Mouse (Mus musculus): Measurements from ENCODE around the gene H2-T3. TPM values are rescaled to one million over a fixed set of nuclear protein-coding genes. Genes with fewer than 3 reads are reported as not detected.
"Not testable (repeated sequence)": the region's sequence is repeated elsewhere in the genome, so short reads cannot be mapped to it uniquely, and the experiment has no call there.

The H2-T3 gene
- not detected in 2 replicates for polyA plus RNA-seq (2016; fragmentation: Nextera tagmentation; extraction: Ambion mirVana)

DNA sequence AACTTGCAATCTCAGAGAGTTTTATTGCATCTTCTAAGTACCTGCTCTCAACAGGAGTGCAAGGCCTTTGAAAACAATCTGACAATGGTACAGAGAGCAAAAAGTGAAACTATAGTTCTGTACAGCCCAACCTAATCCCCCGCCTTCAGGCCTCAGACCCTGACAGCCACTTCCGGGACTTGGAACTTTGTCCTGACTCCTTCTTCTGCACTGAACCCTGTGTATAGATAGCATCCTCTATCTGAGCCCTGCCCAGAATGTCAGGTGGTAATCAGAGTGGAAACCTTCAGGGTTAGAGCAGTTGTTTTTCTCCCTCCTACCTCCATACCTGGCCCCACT is at the start of gene H2-T3:
Gene H2-T3, minus strand, starts transcription at position 119 of the 339 bp plus-strand sequence.
- no peak within 1 kb of the TSS for H3K4me2 ChIP-seq (replicated peaks)
- no peak within 1 kb of the TSS for H3K27ac ChIP-seq (replicated peaks)
- H3K4me3 ChIP-seq: no peak within 1 kb of the TSS
- peaks cover 44% of the 10 kb centered on the region for H3K27me3 ChIP-seq
- no peak within 1 kb of the TSS for H3K9ac ChIP-seq (replicated peaks)
- H3K9me3 ChIP-seq: no peaks in the 10 kb centered on the region
- WGBS: 63% methylated on average over 2 of the region's 2 CpGs
- ATAC-seq (ENCODE audit: low FRiP score, low read depth): no peak
- H3K4me1 ChIP-seq: no peaks in the 10 kb centered on the region
- no peaks in the 10 kb centered on the region for H3K36me3 ChIP-seq

DNA sequence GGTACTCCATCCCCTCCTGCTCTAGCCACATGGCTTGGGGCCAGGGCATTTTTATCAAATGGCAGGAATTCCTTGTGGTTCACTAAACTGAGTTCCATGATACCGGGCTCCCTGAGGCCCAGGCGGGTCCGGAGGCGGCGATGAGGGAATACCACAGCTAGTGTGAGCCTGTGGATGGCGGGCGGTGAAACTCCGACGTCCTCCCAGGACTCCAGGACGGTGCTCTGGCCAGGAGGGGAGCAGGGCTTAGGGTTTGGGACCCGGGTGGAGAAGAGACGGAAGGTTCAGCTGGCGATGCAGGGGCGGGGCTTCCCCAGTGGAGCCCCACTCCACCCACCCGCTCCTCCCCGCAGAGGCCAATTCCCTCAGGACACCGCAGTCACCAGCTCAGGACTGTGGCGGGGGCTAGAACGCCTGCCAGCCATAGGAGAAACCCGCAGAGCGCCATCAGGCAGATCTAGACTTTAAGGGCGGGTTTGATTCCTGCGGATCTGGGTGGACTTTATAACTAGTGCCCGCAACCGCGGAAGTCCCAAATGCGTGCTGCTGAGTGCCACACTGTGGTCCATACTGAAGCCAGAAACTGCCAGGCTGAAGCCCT is 47.3 kb upstream of the H2-T3 start:
- ATAC-seq (ENCODE audit: low FRiP score, low read depth): peak; percentile 52; the same call in 1 of the 2 replicates
- H3K36me3 ChIP-seq: no peaks in the 10 kb centered on the region
- peak overlapping the region; percentile 55 for H3K4me2 ChIP-seq (replicated peaks)
- H3K4me3 ChIP-seq: peak overlapping the region; percentile 34
- H3K27ac ChIP-seq (replicated peaks): no peak overlapping the region
- peaks cover 39% of the 10 kb centered on the region for H3K27me3 ChIP-seq
- H3K9ac ChIP-seq (replicated peaks): peak overlapping the region; percentile 29; the same call in 1 of the 2 replicates
- H3K9me3 ChIP-seq: no peaks in the 10 kb centered on the region
- H3K4me1 ChIP-seq: peaks cover 6% of the 10 kb centered on the region; the same call in 1 of the 2 replicates
- WGBS: under 1% methylated on average over 27 of the region's 27 CpGs

DNA sequence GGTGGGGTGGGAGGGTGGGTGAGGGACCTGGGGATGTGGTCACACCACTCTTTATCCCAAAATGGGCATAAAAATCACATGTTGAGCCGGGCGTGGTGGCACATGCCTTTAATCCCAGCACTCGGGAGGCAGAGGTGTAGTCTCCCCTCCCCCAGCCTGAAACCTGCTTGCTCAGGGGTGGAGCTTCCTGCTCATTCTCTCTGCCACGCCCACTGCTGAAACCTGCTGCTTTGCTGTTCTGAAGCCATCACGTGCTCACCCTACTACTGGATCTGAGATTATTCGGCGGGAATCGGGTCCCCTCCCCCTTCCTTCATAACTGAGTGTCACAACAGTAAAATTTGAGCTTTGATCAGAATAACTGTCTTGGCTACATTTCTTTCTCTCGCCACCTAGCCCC is 45.2 kb upstream of the H2-T3 start:
- peaks cover 46% of the 10 kb centered on the region for H3K27me3 ChIP-seq
- WGBS: 32% methylated on average over 9 of the region's 9 CpGs
- H3K4me3 ChIP-seq; H3K27ac ChIP-seq (replicated peaks); H3K4me2 ChIP-seq (replicated peaks); H3K36me3 ChIP-seq; H3K4me1 ChIP-seq; ATAC-seq (ENCODE audit: low FRiP score, low read depth); H3K9ac ChIP-seq (replicated peaks); H3K9me3 ChIP-seq: not testable (repeated sequence)

DNA sequence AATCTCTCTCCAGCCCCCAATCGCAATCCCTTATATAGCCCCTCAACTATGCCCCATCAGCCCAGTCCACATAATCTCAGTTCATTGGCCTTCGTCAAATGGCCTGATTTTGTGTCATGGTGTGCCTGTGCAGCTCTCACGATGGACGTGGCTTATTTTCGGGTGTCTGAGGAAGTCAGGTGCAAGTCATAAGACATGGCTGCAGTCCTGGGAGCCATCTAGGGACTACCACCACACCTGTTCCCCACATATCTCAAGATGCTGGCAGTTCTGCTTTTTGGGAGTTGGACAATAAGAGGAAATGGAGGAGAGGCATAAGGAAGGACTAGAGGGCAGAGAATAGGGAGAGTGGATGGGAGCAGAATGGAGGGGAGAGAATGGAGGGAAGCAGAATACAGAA is 43.5 kb upstream of the H2-T3 start:
- Histone ChIP-seq H3K27me3 (peaks cover 42% of the 10 kb centered on the region), H3K9me3 (no peaks in the 10 kb centered on the region), H3K9ac (replicated peaks) (no peak overlapping the region), H3K27ac (replicated peaks) (no peak overlapping the region), H3K4me3 (no peak overlapping the region), H3K36me3 (no peaks in the 10 kb centered on the region), H3K4me2 (replicated peaks) (no peak overlapping the region), H3K4me1 (peaks cover 6% of the 10 kb centered on the region; the same call in 1 of the 2 replicates)
- no peak for ATAC-seq (ENCODE audit: low FRiP score, low read depth)
- 80% methylated on average over 5 of the region's 5 CpGs for WGBS

DNA sequence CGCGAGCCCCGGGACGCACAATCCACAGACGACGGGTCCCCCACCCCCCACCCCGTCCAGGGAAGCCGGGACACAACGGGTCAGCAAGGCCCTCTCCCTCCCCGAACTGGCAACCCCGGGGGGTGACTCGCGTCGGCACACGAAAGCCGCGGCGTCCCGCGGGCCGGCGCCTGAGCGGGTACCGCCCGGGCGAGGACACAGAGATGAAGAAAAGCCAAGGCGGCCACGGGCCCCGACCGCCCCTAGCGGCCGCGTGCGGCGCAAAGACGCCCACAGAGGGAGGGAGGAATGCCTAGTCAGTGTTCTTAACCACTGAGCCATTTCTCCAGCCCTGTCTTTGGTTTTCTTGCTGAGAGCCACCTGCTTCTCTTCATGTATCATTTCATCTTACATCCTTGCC is 41.2 kb upstream of the H2-T3 start:
- no peaks in the 10 kb centered on the region for H3K4me1 ChIP-seq
- ATAC-seq (ENCODE audit: low FRiP score, low read depth): no peak
- H3K9me3 ChIP-seq: no peaks in the 10 kb centered on the region
- no peak overlapping the region for H3K4me3 ChIP-seq
- no peak overlapping the region for H3K27ac ChIP-seq (replicated peaks)
- peaks cover 20% of the 10 kb centered on the region for H3K27me3 ChIP-seq
- 11% methylated on average over 36 of the region's 36 CpGs for WGBS
- no peak overlapping the region for H3K4me2 ChIP-seq (replicated peaks)
- no peaks in the 10 kb centered on the region for H3K36me3 ChIP-seq
- H3K9ac ChIP-seq (replicated peaks): no peak overlapping the region

DNA sequence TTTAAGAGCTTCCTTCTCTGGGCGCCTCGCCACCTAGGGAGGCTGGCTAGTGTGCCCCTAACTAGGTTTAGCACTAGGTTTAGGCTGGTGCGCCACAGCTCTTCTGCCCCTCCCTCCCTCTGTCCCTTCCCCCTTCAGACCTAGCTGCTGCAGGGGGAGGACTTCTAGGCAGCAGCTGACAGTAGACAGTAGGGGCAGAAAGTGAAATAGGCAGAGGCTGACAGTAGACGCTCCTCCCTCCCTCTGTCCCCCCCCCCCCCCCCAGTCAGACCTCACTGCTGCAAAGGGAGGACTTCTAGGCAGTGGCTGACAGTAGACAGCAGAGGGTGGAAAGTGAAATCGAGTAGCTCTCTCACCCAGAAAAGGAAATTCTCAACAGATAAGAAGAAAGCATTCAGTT is 39.0 kb upstream of the H2-T3 start:
- peaks cover 24% of the 10 kb centered on the region for H3K27me3 ChIP-seq
- H3K9ac ChIP-seq (replicated peaks): no peak overlapping the region
- no peak overlapping the region for H3K4me3 ChIP-seq
- no peak overlapping the region for H3K27ac ChIP-seq (replicated peaks)
- WGBS: 14% methylated on average over 5 of the region's 5 CpGs
- H3K4me2 ChIP-seq (replicated peaks): no peak overlapping the region
- ATAC-seq (ENCODE audit: low FRiP score, low read depth): no peak
- H3K36me3 ChIP-seq: no peaks in the 10 kb centered on the region
- no peaks in the 10 kb centered on the region for H3K9me3 ChIP-seq
- H3K4me1 ChIP-seq: 0 out of 2 replicates have a peak, but pooled peaks cover 3% of the 10 kb centered on the region

DNA sequence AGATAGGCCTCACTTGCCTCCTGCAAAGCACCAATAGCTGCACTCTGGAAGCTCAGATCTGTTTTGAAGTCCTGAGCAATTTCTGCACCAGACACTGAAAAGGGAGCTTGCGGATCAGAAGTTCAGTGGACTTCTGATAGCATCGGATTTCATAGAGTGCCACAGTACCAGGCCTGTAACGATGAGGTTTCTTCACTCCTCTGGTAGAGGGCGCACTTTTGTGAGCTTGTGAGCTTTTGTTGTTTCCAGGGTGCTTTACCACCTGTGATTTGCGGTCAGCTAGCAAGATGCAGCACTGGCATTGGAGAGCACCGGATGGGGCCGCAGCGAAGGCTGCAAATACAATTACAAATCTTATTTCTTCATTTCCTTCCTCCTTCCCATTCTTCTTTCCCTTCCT is 36.8 kb upstream of the H2-T3 start:
- peaks cover 26% of the 10 kb centered on the region for H3K27me3 ChIP-seq
- H3K4me1 ChIP-seq: 0 out of 2 replicates have a peak, but pooled peaks cover 3% of the 10 kb centered on the region
- no peaks in the 10 kb centered on the region for H3K9me3 ChIP-seq
- no peak for ATAC-seq (ENCODE audit: low FRiP score, low read depth)
- 23% methylated on average over 8 of the region's 8 CpGs for WGBS
- no peak overlapping the region for H3K9ac ChIP-seq (replicated peaks)
- no peaks in the 10 kb centered on the region for H3K36me3 ChIP-seq
- H3K4me3 ChIP-seq: no peak overlapping the region
- no peak overlapping the region for H3K4me2 ChIP-seq (replicated peaks)
- no peak overlapping the region for H3K27ac ChIP-seq (replicated peaks)

DNA sequence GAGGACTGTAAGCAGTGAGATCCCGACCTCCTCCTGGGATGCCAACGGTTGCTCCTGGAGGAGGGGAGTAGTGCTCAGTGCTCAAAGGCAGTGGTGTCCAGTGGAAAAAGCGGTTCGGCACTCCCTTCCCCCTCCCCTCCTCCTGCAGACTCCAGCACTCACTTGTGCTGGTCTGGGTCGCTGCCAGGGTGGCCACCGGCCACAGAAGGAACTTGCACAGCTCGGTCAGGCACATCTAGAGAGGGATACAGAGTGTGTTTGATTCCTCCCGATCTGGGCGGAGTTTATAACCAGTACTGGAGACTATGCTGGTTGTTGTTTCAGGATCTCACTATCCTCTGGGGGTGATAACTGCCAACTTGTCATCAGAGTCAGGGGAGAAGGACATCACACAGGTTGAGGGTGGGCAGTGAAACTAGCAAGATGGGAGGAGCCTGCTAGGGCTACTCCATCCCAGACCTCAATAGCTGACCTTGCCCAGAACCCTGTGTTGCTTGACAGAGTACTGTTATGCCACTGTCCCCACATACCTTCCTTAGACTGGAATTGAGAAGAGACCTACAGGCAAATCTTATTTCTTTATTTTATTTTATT is 35.2 kb upstream of the H2-T3 start:
- 0 out of 2 replicates have a peak, but pooled peaks cover 3% of the 10 kb centered on the region for H3K4me1 ChIP-seq
- H3K36me3 ChIP-seq: no peaks in the 10 kb centered on the region
- peaks cover 30% of the 10 kb centered on the region for H3K27me3 ChIP-seq
- ATAC-seq (ENCODE audit: low FRiP score, low read depth): no peak
- no peak overlapping the region for H3K9ac ChIP-seq (replicated peaks)
- no peaks in the 10 kb centered on the region for H3K9me3 ChIP-seq
- H3K4me3 ChIP-seq: no peak overlapping the region
- H3K27ac ChIP-seq (replicated peaks): no peak overlapping the region
- 10% methylated on average over 9 of the region's 9 CpGs for WGBS
- 0 out of 2 replicates have a peak overlapping the region, but pooled peaks have one; percentile 2 for H3K4me2 ChIP-seq (replicated peaks)

DNA sequence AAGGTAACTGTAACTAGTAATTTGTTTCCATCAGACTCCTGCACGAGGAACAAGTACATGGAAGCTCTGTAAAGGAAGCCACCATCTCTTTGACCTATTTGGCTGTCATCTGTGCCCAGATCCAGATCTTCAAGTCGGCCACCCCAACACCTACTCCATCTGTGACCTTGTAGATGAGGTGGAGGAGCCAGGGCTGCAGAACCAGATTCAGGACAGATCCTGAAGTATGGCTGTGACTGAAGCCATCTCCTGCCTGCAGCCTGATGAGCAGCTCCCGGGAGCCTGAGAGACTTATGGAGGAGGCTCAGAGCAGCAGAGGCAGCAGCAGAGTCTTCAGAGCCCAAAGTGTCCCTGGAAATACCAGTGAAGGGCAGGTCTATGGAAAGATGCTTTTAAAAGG is 34.4 kb upstream of the H2-T3 start:
- no peak overlapping the region for H3K4me2 ChIP-seq (replicated peaks)
- 57% methylated on average over 3 of the region's 3 CpGs for WGBS
- H3K4me3 ChIP-seq: no peak overlapping the region
- no peaks in the 10 kb centered on the region for H3K9me3 ChIP-seq
- no peaks in the 10 kb centered on the region for H3K36me3 ChIP-seq
- peaks cover 33% of the 10 kb centered on the region for H3K27me3 ChIP-seq
- no peak for ATAC-seq (ENCODE audit: low FRiP score, low read depth)
- no peak overlapping the region for H3K27ac ChIP-seq (replicated peaks)
- no peak overlapping the region for H3K9ac ChIP-seq (replicated peaks)
- H3K4me1 ChIP-seq: 0 out of 2 replicates have a peak, but pooled peaks cover 3% of the 10 kb centered on the region

DNA sequence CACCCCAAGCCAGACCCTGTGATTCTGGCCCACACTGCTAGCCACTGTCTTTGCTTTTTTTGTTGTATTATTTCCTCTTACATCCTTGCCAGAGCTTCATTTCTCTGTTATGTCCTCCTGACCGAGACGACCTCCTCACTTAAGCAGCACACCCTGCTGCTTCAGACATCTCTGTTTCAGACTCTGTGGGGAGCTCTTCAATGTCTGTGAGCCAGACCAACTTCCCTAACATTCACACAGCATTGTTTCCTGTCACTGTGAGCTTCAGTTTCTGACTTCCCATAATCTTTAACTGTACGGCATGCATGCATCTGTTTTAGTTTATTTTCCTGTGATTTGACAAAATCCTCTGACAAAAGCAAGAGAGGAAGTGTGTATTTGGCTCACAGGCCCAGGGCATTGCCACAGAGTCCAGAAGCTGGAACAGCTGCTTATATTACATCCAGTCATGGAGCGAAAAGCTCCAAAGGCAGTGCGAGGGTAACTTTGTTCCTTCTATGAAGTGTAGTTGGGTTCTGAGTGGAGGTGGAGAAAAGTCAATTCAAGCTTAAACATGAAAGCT is 28.6 kb upstream of the H2-T3 start:
- no peak overlapping the region for H3K9ac ChIP-seq (replicated peaks)
- H3K36me3 ChIP-seq: no peaks in the 10 kb centered on the region
- no peak overlapping the region for H3K27ac ChIP-seq (replicated peaks)
- H3K9me3 ChIP-seq: no peaks in the 10 kb centered on the region
- no peak overlapping the region for H3K4me2 ChIP-seq (replicated peaks)
- ATAC-seq (ENCODE audit: low FRiP score, low read depth): no peak
- H3K27me3 ChIP-seq: peaks cover 65% of the 10 kb centered on the region
- no peak overlapping the region for H3K4me3 ChIP-seq
- WGBS: 49% methylated on average over 5 of the region's 5 CpGs
- no peaks in the 10 kb centered on the region for H3K4me1 ChIP-seq

DNA sequence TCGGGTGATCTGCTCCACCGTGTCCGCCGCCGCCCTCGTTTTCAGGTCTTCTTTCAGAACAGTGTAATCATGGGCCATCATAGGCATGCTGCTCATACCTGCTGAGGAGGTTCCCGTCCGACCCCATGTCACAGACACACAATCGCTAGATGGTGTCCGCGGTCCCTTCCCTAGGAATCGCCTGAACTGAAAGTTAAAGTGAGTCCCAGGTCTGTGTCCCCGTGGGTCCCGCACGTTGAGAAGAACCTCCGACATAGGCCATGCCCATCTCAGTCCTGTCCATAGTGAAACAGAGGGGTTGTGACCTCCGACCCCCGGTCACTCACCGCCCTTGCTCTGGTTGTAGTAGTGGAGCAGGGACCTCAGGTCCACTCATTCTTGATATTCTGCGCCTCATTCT is 25.5 kb upstream of the H2-T3 start:
- Histone ChIP-seq H3K27me3 (peaks cover 78% of the 10 kb centered on the region), H3K9me3 (no peaks in the 10 kb centered on the region), H3K9ac (replicated peaks) (no peak overlapping the region), H3K4me1 (no peaks in the 10 kb centered on the region), H3K27ac (replicated peaks) (no peak overlapping the region), H3K4me2 (replicated peaks) (0 out of 2 replicates have a peak overlapping the region, but pooled peaks have one; percentile 13), H3K36me3 (no peaks in the 10 kb centered on the region), H3K4me3 (no peak overlapping the region)
- WGBS: 3% methylated on average over 20 of the region's 20 CpGs
- no peak for ATAC-seq (ENCODE audit: low FRiP score, low read depth)

DNA sequence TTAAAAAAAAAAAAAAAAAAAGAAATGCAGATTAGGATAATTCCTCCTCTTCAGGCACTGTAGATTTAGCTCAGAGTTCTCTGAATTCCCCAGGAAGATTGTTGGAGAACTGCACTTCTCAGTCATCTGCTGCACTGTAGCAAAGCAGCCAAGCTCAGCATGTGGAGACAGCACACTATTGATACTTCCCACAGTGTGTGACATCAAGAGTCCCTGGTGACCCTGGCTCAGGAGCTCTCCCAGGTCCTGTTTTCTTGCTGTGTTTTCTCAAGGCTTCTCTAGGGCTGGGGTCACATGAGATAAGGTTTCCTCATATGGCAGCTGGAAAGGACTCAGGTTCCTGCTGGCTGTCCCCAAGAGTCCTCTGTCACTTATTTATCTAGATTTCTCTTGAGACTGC is 16.8 kb upstream of the H2-T3 start:
- H3K4me1 ChIP-seq: peaks cover 9% of the 10 kb centered on the region; the same call in 1 of the 2 replicates
- H3K27me3 ChIP-seq: peaks cover 70% of the 10 kb centered on the region
- no peak overlapping the region for H3K9ac ChIP-seq (replicated peaks)
- H3K9me3 ChIP-seq: no peaks in the 10 kb centered on the region
- no peak overlapping the region for H3K27ac ChIP-seq (replicated peaks)
- no peak overlapping the region for H3K4me3 ChIP-seq
- no peaks in the 10 kb centered on the region for H3K36me3 ChIP-seq
- no peak overlapping the region for H3K4me2 ChIP-seq (replicated peaks)
- ATAC-seq (ENCODE audit: low FRiP score, low read depth): no peak
